Mouse (Mus musculus): ENCODE results near the gene Sypl.
"Not testable (repeated sequence)": the region's sequence is repeated elsewhere in the genome, so short reads cannot be mapped to it uniquely, and the experiment has no call there.

Sypl gene

GRCm38 (mm10) chr12:32943951-32944350 is 9.7 kb upstream of the Sypl start:
- DNase-seq (ENCODE audit: low spot score in 2 of 2), result no peak

- no peak for DNase-seq (ENCODE audit: low spot score in 2 of 2)
Measured at GRCm38 (mm10) chr12:32944884-32945454, 8.7 kb upstream of the Sypl start.

GRCm38 (mm10) chr12:32946376-32946775 is 7.3 kb upstream of the Sypl start:
- DNase-seq (ENCODE audit: low spot score in 2 of 2), result no peak

- DNase-seq (ENCODE audit: low spot score in 2 of 2), result peak; percentile 29 to 64
Measured at GRCm38 (mm10) chr12:32952416-32952815, 1.3 kb upstream of the Sypl start.

- no peak for DNase-seq (ENCODE audit: low spot score in 2 of 2)
Measured at GRCm38 (mm10) chr12:32953066-32953465, 625 bp upstream of the Sypl start.

GRCm38 (mm10) chr12:32954216-32955021 is 728 bp downstream of the Sypl start:
- no peak for DNase-seq (ENCODE audit: low spot score in 2 of 2)

- no peak for DNase-seq (ENCODE audit: low spot score in 2 of 2)
Measured at GRCm38 (mm10) chr12:32955037-32955436, 1.3 kb downstream of the Sypl start.

GRCm38 (mm10) chr12:32957211-32957610 is 3.5 kb downstream of the Sypl start:
- no peak for DNase-seq (ENCODE audit: low spot score in 2 of 2)

- DNase-seq (ENCODE audit: low spot score in 2 of 2), result no peak
Measured at GRCm38 (mm10) chr12:32962132-32962531, 8.4 kb downstream of the Sypl start.

- no peak for DNase-seq (ENCODE audit: low spot score in 2 of 2)
Measured at GRCm38 (mm10) chr12:32963858-32964257, 10.2 kb downstream of the Sypl start.

- DNase-seq (ENCODE audit: low spot score in 2 of 2), result no peak
Measured at GRCm38 (mm10) chr12:32972287-32972686, 18.6 kb downstream of the Sypl start.

GRCm38 (mm10) chr12:32974893-32975292 is 21.2 kb downstream of the Sypl start:
- no peak for DNase-seq (ENCODE audit: low spot score in 2 of 2)

- DNase-seq (ENCODE audit: low spot score in 2 of 2), result no peak
Measured at GRCm38 (mm10) chr12:32975501-32975900, 21.8 kb downstream of the Sypl start.

GRCm38 (mm10) chr12:32982631-32983030 is 28.9 kb downstream of the Sypl start:
- no peak for DNase-seq (ENCODE audit: low spot score in 2 of 2)

- DNase-seq (ENCODE audit: low spot score in 2 of 2), result no peak
Measured at GRCm38 (mm10) chr12:32983081-32983480, 29.4 kb downstream of the Sypl start.

- DNase-seq (ENCODE audit: low spot score in 2 of 2), result no peak
Measured at GRCm38 (mm10) chr12:32986284-32986683, 32.6 kb downstream of the Sypl start.

- peak in 1 of 2 experiments; percentile 34 for DNase-seq (ENCODE audit: low spot score in 2 of 2)
Measured at GRCm38 (mm10) chr12:32989731-32990130, 36.0 kb downstream of the Sypl start.

GRCm38 (mm10) chr12:32994081-32994480 is 40.4 kb downstream of the Sypl start:
- DNase-seq (ENCODE audit: low spot score in 2 of 2), result no peak

GRCm38 (mm10) chr12:32995081-32995834 is 41.6 kb downstream of the Sypl start:
- DNase-seq (ENCODE audit: low spot score in 2 of 2), result no peak

GRCm38 (mm10) chr12:32998766-32999165 is 45.1 kb downstream of the Sypl start:
- DNase-seq (ENCODE audit: low spot score in 2 of 2), result no peak

GRCm38 (mm10) chr12:32999778-33000177 is 46.1 kb downstream of the Sypl start:
- DNase-seq (ENCODE audit: low spot score in 2 of 2), result not testable (repeated sequence)

- DNase-seq (ENCODE audit: low spot score in 2 of 2), result no peak
Measured at GRCm38 (mm10) chr12:33000402-33000801, 46.7 kb downstream of the Sypl start.
